Mouse (Mus musculus) bone marrow, adult 2 months (tissue): Measurements from ENCODE around the gene Thra.

Source experiments
- CTCF ChIP-seq: fragments of 200-500 bp; IDR thresholded peaks from 2 replicates; pipeline ENCODE4 v1.5.1; 2011; ENCODE audit warnings: low read length, control low read depth; ENCODE audit not compliant: control insufficient read depth, insufficient read depth
- POLR2A ChIP-seq: fragments of 200-500 bp; IDR thresholded peaks from 2 replicates; pipeline ENCODE4 v1.6.1; 2011; ENCODE audit warnings: low read depth, mild to moderate bottlenecking, control low read depth, low read length, borderline replicate concordance; ENCODE audit not compliant: control insufficient read depth

DNA sequence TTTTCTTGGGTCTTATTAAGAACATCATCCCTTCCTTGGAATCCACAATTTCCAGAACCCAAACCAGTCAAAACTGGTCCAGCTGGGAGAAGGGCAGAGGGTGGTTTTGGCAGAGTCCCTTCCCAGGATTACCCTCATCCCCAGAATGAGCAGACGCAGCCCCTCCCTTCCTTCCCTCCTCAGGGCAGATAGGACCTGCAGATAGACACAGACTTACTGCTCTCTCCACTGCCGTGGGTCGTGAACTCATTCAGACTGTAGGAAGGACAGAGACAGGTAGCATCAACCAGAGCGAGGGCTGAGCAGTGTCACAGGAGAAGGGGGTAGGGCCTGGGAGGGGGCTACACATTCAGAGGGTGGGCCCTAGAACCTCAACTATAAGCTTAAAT lies 29.4 kb upstream of the Thra start:
- no peak for TF ChIP-seq POLR2A
- no peak for TF ChIP-seq CTCF
